Mouse (Mus musculus): ENCODE results near the gene Txk. TPM values are rescaled to one million over a fixed set of nuclear protein-coding genes. Genes with fewer than 3 reads are reported as not detected.

The Txk gene
- polyA plus RNA-seq (2012; ENCODE audit: insufficient read depth, insufficient read length, low replicate concordance, missing spikeins), result not detected in 2 replicates

DNA sequence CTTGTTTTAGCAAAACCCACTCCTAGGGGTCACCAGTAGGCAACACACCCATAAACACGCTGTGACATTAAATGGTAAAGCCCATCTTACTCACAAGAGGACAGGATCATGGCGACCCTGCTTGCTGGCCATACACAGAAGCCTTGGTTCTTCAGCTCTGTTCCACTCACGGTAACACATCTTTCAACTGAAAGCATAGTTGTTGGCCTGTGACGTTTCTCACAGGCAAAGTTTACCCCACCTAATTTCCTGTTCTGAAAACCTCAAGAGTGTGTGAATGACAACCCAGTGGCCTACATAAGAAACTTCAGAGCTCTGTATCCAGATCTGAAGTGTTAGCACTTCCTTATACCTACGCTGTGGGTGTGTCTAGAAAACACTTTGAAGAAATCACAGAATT lies at the start of gene Txk:
Txk (minus strand) TSS at position 193 of the 400 bp plus-strand sequence.
- TF ChIP-seq POLR2A (IDR thresholded peaks at IDR 0.05; ENCODE audit: insufficient read depth, low read depth, low read length) (no peak), CTCF (IDR thresholded peaks at IDR 0.05; ENCODE audit: insufficient read depth, low read depth, low read length) (no peak)
- 92% methylated on average over 5 of the region's 5 CpGs for WGBS
- Histone ChIP-seq H3K4me3 (ENCODE audit: insufficient read depth, low read depth, low read length) (no peak within 1 kb of the TSS), H3K4me1 (ENCODE audit: control insufficient read depth, insufficient read depth, low read length) (peaks cover 2% of the 10 kb centered on the region; the same call in 1 of the 2 replicates), H3K27ac (ENCODE audit: insufficient read depth, low read depth, low read length) (no peak within 1 kb of the TSS)

DNA sequence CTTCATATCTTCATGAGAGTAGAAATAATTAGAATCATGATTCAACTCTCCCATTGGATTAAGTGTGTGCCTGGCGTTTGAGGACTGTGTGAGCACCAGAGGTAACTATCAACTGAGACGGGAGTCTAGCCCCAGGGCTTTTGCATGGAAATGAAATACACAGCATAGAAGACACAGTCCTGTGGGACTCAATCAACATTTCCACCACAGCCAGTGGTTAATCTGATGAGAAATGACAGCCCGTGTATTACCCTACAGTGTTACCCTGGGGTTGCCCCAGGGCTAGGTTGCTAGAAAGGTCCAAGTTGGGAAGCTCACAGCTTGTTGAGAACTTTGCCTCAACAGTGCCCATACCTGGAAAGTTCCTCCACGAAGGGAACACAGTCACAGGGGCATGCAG lies 46.0 kb upstream of the Txk start:
- WGBS, result 85% methylated on average over 4 of the region's 4 CpGs
- TF ChIP-seq CTCF (IDR thresholded peaks at IDR 0.05; ENCODE audit: insufficient read depth, low read depth, low read length) (no peak), POLR2A (IDR thresholded peaks at IDR 0.05; ENCODE audit: insufficient read depth, low read depth, low read length) (no peak)
- Histone ChIP-seq H3K4me1 (ENCODE audit: control insufficient read depth, insufficient read depth, low read length) (peaks cover 7% of the 10 kb centered on the region), H3K27ac (ENCODE audit: insufficient read depth, low read depth, low read length) (no peak overlapping the region), H3K4me3 (ENCODE audit: insufficient read depth, low read depth, low read length) (no peak overlapping the region)

DNA sequence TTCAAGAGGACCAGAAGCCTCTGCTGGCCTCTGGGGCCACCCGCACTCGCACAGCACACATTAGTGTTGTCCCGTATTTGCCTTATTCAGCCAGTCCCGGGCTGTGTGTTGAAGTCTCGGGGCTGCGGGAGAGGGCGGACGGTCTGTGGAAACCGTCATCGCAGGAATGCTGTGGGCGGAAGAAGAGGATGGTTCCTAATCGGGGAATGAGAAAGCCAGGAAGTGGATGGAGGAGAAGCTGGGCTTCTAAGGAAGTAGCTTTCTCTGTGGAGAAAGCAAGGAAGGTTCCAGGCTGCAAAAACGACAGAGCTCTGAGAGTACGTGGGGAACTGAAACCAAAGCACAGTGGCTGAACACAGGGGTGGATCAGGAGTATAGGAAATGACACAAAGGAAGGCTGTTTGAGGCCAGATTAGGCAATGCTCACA lies 43.6 kb upstream of the Txk start:
- peaks cover 7% of the 10 kb centered on the region for H3K4me1 ChIP-seq (ENCODE audit: control insufficient read depth, insufficient read depth, low read length)
- peak overlapping the region; percentile 36 for H3K4me3 ChIP-seq (ENCODE audit: insufficient read depth, low read depth, low read length)
- H3K27ac ChIP-seq (ENCODE audit: insufficient read depth, low read depth, low read length), result no peak overlapping the region
- WGBS, result 21% methylated on average over 14 of the region's 14 CpGs
- TF ChIP-seq POLR2A (IDR thresholded peaks at IDR 0.05; ENCODE audit: insufficient read depth, low read depth, low read length) (no peak), CTCF (IDR thresholded peaks at IDR 0.05; ENCODE audit: insufficient read depth, low read depth, low read length) (no peak)

DNA sequence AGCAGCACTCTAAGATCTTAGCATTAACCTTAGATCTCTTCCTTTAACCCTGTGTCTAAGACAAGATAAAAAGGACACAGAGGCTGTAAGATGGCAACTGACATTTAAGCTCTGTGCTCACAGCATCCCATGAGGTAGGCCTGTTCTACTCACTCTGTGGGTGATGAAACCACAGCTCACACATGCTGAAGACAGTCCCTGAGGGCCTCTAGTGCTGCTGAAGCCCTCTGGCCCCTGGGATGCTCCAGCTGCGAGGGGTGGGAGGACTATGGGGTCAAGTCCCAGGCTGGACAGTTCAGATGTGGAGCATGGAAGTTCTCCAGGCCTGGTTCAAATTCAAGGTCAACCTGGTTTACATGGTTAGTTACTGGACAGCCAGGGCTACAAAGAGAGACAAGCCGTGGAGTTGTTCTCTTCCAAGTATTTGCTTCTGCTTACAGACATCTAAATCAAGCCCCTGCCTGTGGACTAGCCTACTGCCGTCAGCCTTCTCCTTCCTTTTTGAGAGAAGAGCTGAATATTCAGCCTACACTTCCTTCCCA lies 40.8 kb upstream of the Txk start:
- no peak for TF ChIP-seq CTCF (IDR thresholded peaks at IDR 0.05; ENCODE audit: insufficient read depth, low read depth, low read length)
- no peak for TF ChIP-seq POLR2A (IDR thresholded peaks at IDR 0.05; ENCODE audit: insufficient read depth, low read depth, low read length)
- WGBS, result 87% methylated on average over 3 of the region's 3 CpGs
- Histone ChIP-seq H3K4me1 (ENCODE audit: control insufficient read depth, insufficient read depth, low read length) (peaks cover 7% of the 10 kb centered on the region), H3K27ac (ENCODE audit: insufficient read depth, low read depth, low read length) (no peak overlapping the region), H3K4me3 (ENCODE audit: insufficient read depth, low read depth, low read length) (no peak overlapping the region)

DNA sequence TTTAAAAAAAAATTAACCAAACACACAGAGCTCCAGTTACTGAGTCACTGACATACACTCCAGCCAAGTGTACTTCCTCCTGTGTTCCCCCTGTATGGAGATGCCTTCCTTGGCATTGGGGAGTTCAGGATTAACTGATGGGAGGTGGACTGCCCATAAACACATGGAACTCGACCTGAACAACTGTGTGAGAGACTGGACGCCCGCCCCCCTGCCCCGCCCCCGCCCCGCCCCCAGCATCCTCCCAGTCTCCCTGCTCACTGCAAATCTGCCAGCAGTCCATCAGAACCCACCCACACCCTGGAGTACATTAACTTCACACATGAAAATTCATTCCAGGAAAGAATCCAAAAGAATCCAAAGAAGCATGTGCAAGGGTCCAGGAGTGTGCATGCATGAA lies 39.2 kb upstream of the Txk start:
- peaks cover 7% of the 10 kb centered on the region for H3K4me1 ChIP-seq (ENCODE audit: control insufficient read depth, insufficient read depth, low read length)
- 12% methylated on average over 6 of the region's 6 CpGs for WGBS
- no peak overlapping the region for H3K27ac ChIP-seq (ENCODE audit: insufficient read depth, low read depth, low read length)
- H3K4me3 ChIP-seq (ENCODE audit: insufficient read depth, low read depth, low read length), result no peak overlapping the region
- TF ChIP-seq CTCF (IDR thresholded peaks at IDR 0.05; ENCODE audit: insufficient read depth, low read depth, low read length) (no peak), POLR2A (IDR thresholded peaks at IDR 0.05; ENCODE audit: insufficient read depth, low read depth, low read length) (no peak)

DNA sequence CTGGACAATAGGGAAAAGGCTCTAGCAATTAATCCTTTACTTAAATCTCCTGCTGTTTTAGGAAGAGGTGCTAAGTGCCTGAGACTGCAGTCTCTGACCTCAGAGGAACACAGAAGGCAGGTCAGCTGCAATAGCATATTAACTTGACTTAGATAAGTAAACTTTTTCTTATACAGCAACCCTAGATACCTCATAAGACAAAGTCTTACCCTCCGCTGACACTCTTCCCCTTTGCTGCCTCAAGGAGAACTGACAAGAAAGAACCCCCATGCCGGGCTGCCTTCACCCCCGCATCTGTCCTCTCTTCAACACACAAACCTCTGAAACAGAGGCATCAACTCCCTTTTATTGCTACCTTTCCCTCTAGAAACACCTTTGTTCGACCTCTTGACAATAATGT lies 38.8 kb upstream of the Txk start:
- Histone ChIP-seq H3K27ac (ENCODE audit: insufficient read depth, low read depth, low read length) (no peak overlapping the region), H3K4me3 (ENCODE audit: insufficient read depth, low read depth, low read length) (no peak overlapping the region), H3K4me1 (ENCODE audit: control insufficient read depth, insufficient read depth, low read length) (peaks cover 5% of the 10 kb centered on the region)
- 75% methylated on average over 4 of the region's 4 CpGs for WGBS
- TF ChIP-seq CTCF (IDR thresholded peaks at IDR 0.05; ENCODE audit: insufficient read depth, low read depth, low read length) (no peak), POLR2A (IDR thresholded peaks at IDR 0.05; ENCODE audit: insufficient read depth, low read depth, low read length) (no peak)

DNA sequence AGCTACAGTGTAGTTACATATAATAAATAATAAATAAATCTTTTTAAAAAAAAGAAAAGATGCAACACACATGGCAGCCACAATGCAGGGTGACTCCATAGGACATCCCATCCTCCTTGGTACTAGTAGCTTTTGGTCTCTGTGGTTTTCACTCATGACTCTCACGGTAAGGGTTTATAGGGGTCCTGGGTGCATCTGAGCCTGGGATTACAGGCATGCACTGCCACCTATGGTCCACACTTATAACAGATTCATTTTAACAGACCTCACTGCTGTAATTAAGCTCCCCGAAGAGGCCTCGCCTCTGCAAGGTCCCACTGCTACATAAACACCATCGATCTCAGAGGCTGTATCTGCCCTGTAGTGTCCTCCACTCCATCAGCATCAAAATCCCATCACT lies 32.9 kb upstream of the Txk start:
- no peaks in the 10 kb centered on the region for H3K4me1 ChIP-seq (ENCODE audit: control insufficient read depth, insufficient read depth, low read length)
- no peak overlapping the region for H3K27ac ChIP-seq (ENCODE audit: insufficient read depth, low read depth, low read length)
- TF ChIP-seq CTCF (IDR thresholded peaks at IDR 0.05; ENCODE audit: insufficient read depth, low read depth, low read length) (no peak), POLR2A (IDR thresholded peaks at IDR 0.05; ENCODE audit: insufficient read depth, low read depth, low read length) (no peak)
- no peak overlapping the region for H3K4me3 ChIP-seq (ENCODE audit: insufficient read depth, low read depth, low read length)
- 70% methylated on average over 4 of the region's 4 CpGs for WGBS

DNA sequence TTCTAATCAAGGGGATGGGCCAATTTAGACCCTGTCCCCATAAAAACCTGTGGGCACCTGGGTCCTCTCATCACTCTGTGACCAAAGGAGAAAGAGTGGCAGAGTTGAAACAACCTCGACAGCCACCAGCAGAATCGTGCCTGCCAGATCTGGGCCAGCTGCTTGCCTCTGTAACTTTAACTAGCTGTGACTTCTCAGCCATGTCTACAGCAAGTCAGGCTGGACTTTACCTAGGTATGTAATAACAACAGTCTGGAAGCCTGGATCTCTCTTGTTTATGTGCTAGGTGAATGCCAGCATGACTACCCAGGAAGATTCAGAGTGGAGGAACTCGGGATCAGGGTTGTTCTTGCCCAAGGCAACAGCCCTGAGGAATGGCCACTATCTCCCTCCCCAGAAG lies 32.1 kb upstream of the Txk start:
- Histone ChIP-seq H3K4me3 (ENCODE audit: insufficient read depth, low read depth, low read length) (no peak overlapping the region), H3K4me1 (ENCODE audit: control insufficient read depth, insufficient read depth, low read length) (no peaks in the 10 kb centered on the region), H3K27ac (ENCODE audit: insufficient read depth, low read depth, low read length) (no peak overlapping the region)
- 93% methylated on average over 3 of the region's 3 CpGs for WGBS
- TF ChIP-seq CTCF (IDR thresholded peaks at IDR 0.05; ENCODE audit: insufficient read depth, low read depth, low read length) (no peak), POLR2A (IDR thresholded peaks at IDR 0.05; ENCODE audit: insufficient read depth, low read depth, low read length) (no peak)

DNA sequence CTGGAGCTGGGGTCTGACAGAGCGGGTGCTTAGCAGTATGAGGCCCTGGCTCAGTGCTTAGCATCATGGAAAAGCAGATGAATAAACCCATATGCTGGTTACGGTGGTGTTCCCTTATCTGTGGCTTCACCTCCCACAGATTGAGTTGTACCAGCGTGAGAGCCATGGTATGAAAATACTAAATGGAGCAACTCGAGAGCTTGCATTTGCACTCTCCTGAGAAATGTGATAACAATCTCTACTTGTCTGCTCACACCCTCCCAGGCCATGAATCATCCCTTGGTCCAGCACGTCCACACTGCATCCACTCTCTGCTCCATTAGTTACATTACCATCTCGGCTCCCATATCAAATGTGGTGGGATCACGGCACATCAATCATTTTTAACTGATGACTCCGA lies 31.4 kb upstream of the Txk start:
- TF ChIP-seq POLR2A (IDR thresholded peaks at IDR 0.05; ENCODE audit: insufficient read depth, low read depth, low read length) (no peak), CTCF (IDR thresholded peaks at IDR 0.05; ENCODE audit: insufficient read depth, low read depth, low read length) (no peak)
- 86% methylated on average over 8 of the region's 8 CpGs for WGBS

DNA sequence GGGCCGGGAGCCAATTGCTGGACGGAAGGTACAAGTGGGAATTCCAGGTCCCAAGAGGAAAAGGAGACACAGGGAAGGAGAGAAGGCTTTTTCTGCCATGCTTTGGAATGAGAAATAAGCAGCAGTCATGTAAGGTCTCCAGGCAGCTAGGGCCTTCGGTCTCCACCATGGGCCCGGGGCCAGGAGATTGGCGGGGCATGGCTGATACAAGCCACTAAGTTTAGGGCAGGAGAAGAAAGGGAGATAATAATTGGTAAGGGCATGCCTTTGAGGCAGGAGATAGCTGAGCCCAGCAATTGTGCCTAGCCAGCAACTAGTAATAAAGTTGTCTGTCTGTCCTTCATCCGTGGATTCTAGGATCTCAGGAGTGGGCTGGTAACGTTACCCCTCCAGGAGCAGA lies 30.5 kb upstream of the Txk start:
- 72% methylated on average over 7 of the region's 7 CpGs for WGBS

More for the DNA sequence above, 31.4 kb upstream of the Txk start:
- Histone ChIP-seq H3K27ac (ENCODE audit: insufficient read depth, low read depth, low read length) (no peak overlapping the region), H3K4me3 (ENCODE audit: insufficient read depth, low read depth, low read length) (no peak overlapping the region), H3K4me1 (ENCODE audit: control insufficient read depth, insufficient read depth, low read length) (no peaks in the 10 kb centered on the region)

More for the DNA sequence above, 30.5 kb upstream of the Txk start:
- Histone ChIP-seq H3K4me1 (ENCODE audit: control insufficient read depth, insufficient read depth, low read length) (no peaks in the 10 kb centered on the region), H3K27ac (ENCODE audit: insufficient read depth, low read depth, low read length) (no peak overlapping the region), H3K4me3 (ENCODE audit: insufficient read depth, low read depth, low read length) (no peak overlapping the region)
- TF ChIP-seq CTCF (IDR thresholded peaks at IDR 0.05; ENCODE audit: insufficient read depth, low read depth, low read length) (no peak), POLR2A (IDR thresholded peaks at IDR 0.05; ENCODE audit: insufficient read depth, low read depth, low read length) (no peak)

Data from olfactory bulb, adult 2 months (tissue).